Mouse (Mus musculus) CH12.LX (cell line): ENCODE results near the gene Tmem30b. TPM values are rescaled to one million over a fixed set of nuclear protein-coding genes. Genes with fewer than 3 reads are reported as not detected.

Source experiments
- DNase-seq: peaks from one replicate; pipeline ENCODE4 v3.0.0-alpha.2; 2013; ENCODE audit errors: extremely low read depth
- H3K27ac ChIP-seq: 2 replicates; pipeline ENCODE4 v1.5.1; 2012; ENCODE audit warnings: low read depth, mild to moderate bottlenecking, control low read depth, moderate library complexity; ENCODE audit not compliant: insufficient read depth
- H3K27me3 ChIP-seq: replicated peaks from 2 replicates; pipeline ENCODE3; 2012; ENCODE audit warnings: inconsistent platforms
- H3K36me3 ChIP-seq, 2 experiments: replicated peaks in 1 of 2; 2 replicates each; pipeline versions ENCODE3 to v1.6.1; 2012; ENCODE audit warnings: inconsistent platforms in 1 of 2, low read length in 1 of 2, mild to moderate bottlenecking in 1 of 2, mixed read lengths in 1 of 2, moderate library complexity in 1 of 2; ENCODE audit not compliant: control insufficient read depth in 1 of 2, insufficient read depth in 1 of 2
- H3K4me1 ChIP-seq, 2 experiments: 2 replicates each; pipeline ENCODE4 v1.6.1; 2012; ENCODE audit warnings: inconsistent platforms in 1 of 2, moderate library complexity in 1 of 2; ENCODE audit not compliant: insufficient read depth in 2 of 2, control insufficient read depth in 1 of 2
- H3K4me2 ChIP-seq: 2 replicates; pipeline ENCODE4 v1.6.1; 2012; ENCODE audit warnings: low read depth, mild to moderate bottlenecking, control low read depth; ENCODE audit not compliant: poor library complexity, insufficient read depth, severe bottlenecking
- H3K4me3 ChIP-seq, 3 experiments: fragments of 150-350 bp in 1 of 3; sonication (generic) in 1 of 3; replicated peaks in 1 of 3; 2 replicates each; pipeline versions ENCODE3 to v1.5.1; 2011 to 2012; ENCODE audit warnings: low read depth in 2 of 3, low read length in 2 of 3, mild to moderate bottlenecking in 2 of 3, moderate library complexity in 2 of 3, control low read depth in 1 of 3, improper control_type of control experiment in 1 of 3, inconsistent platforms in 1 of 3, mixed read lengths in 1 of 3; ENCODE audit not compliant: poor library complexity in 1 of 3
- H3K79me2 ChIP-seq: replicated peaks from 2 replicates; pipeline ENCODE4 v1.6.1; 2012; ENCODE audit warnings: mild to moderate bottlenecking, moderate library complexity; ENCODE audit not compliant: control insufficient read depth, poor library complexity, insufficient read depth, severe bottlenecking; ENCODE audit errors: extremely low read depth
- H3K9ac ChIP-seq: 2 replicates; pipeline ENCODE4 v1.6.1; 2012; ENCODE audit warnings: low read depth, mild to moderate bottlenecking, control low read depth, moderate library complexity; ENCODE audit not compliant: insufficient read depth
- H3K9me3 ChIP-seq: replicated peaks from 2 replicates; pipeline ENCODE3; 2012; ENCODE audit warnings: low read length, inconsistent platforms, mixed read lengths
- BHLHE40 ChIP-seq: IDR thresholded peaks from 2 replicates; pipeline ENCODE4 v1.6.1; 2011; ENCODE audit warnings: mild to moderate bottlenecking, low read depth, low read length, improper control_type of control experiment
- CHD1 ChIP-seq: IDR thresholded peaks from 2 replicates; pipeline ENCODE4 v1.6.1; 2012; ENCODE audit warnings: low read depth, low read length, improper control_type of control experiment, inconsistent platforms
- CTCF ChIP-seq, 2 experiments: IDR thresholded peaks in 1 of 2; conservative IDR thresholded peaks in 1 of 2; 2 replicates each; pipeline ENCODE4 v1.5.1; 2011 to 2012; ENCODE audit warnings: low read depth in 2 of 2, low read length in 2 of 2, improper control_type of control experiment in 1 of 2, inconsistent platforms in 1 of 2, mild to moderate bottlenecking in 1 of 2, moderate library complexity in 1 of 2
- E2F4 ChIP-seq: IDR thresholded peaks from 2 replicates; pipeline ENCODE4 v1.6.1; 2011; ENCODE audit warnings: low read depth, low read length, improper control_type of control experiment; ENCODE audit not compliant: insufficient replicate concordance
- ELF1 ChIP-seq: IDR thresholded peaks from 2 replicates; pipeline ENCODE4 v1.6.1; 2014; ENCODE audit warnings: low read depth, mild to moderate bottlenecking, inconsistent platforms, low read length, improper control_type of control experiment
- EP300 ChIP-seq: IDR thresholded peaks from 2 replicates; pipeline ENCODE4 v1.6.1; 2011; ENCODE audit warnings: low read length, improper control_type of control experiment
- ETS1 ChIP-seq: conservative IDR thresholded peaks from 2 replicates; pipeline ENCODE4 v1.6.1; 2012; ENCODE audit warnings: low read depth, mild to moderate bottlenecking, inconsistent platforms, low read length, improper control_type of control experiment, moderate library complexity
- GABPA ChIP-seq: IDR thresholded peaks from 2 replicates; pipeline ENCODE4 v1.6.1; 2012; ENCODE audit warnings: low read depth, low read length, improper control_type of control experiment, inconsistent platforms; ENCODE audit not compliant: insufficient replicate concordance
- HCFC1 ChIP-seq: IDR thresholded peaks from 2 replicates; pipeline ENCODE4 v1.6.1; 2012; ENCODE audit warnings: low read depth, mild to moderate bottlenecking, inconsistent platforms, low read length, improper control_type of control experiment
- IRF4 ChIP-seq: IDR thresholded peaks from 2 replicates; pipeline ENCODE4 v1.6.1; 2014; ENCODE audit warnings: low read depth, mild to moderate bottlenecking, inconsistent platforms, low read length, improper control_type of control experiment
- JUND ChIP-seq: conservative IDR thresholded peaks from 2 replicates; pipeline ENCODE4 v1.6.1; 2011; ENCODE audit warnings: low read depth, low read length, improper control_type of control experiment
- KAT2A ChIP-seq: IDR thresholded peaks from 2 replicates; pipeline ENCODE4 v1.6.1; 2012; ENCODE audit warnings: low read length, improper control_type of control experiment, inconsistent platforms; ENCODE audit not compliant: insufficient replicate concordance
- MEF2A ChIP-seq: IDR thresholded peaks from 2 replicates; pipeline ENCODE4 v1.6.1; 2014; ENCODE audit warnings: low read depth, mild to moderate bottlenecking, inconsistent platforms, low read length, improper control_type of control experiment, borderline replicate concordance
- MXI1 ChIP-seq: IDR thresholded peaks from 2 replicates; pipeline ENCODE4 v1.6.1; 2011; ENCODE audit warnings: mild to moderate bottlenecking, low read depth, low read length, improper control_type of control experiment
- NRF1 ChIP-seq: IDR thresholded peaks from 2 replicates; pipeline ENCODE4 v1.6.1; 2014; ENCODE audit warnings: low read depth, mild to moderate bottlenecking, inconsistent platforms, low read length, improper control_type of control experiment, moderate library complexity
- PAX5 ChIP-seq: IDR thresholded peaks from 2 replicates; pipeline ENCODE4 v1.6.1; 2012; ENCODE audit warnings: low read length, inconsistent platforms, mixed read lengths
- POLR2AphosphoS2 ChIP-seq: IDR thresholded peaks from 2 replicates; pipeline ENCODE4 v1.6.1; 2011; ENCODE audit warnings: low read depth, low read length, improper control_type of control experiment
- RAD21 ChIP-seq: IDR thresholded peaks from 2 replicates; pipeline ENCODE4 v1.6.1; 2011; ENCODE audit warnings: low read depth, mild to moderate bottlenecking, low read length, improper control_type of control experiment, moderate library complexity
- SIN3A ChIP-seq: IDR thresholded peaks from 2 replicates; pipeline ENCODE4 v1.6.1; 2012; ENCODE audit warnings: low read length, improper control_type of control experiment, inconsistent platforms
- TCF12 ChIP-seq: IDR thresholded peaks from 2 replicates; pipeline ENCODE4 v1.6.1; 2014; ENCODE audit warnings: low read depth, mild to moderate bottlenecking, inconsistent platforms, low read length, improper control_type of control experiment
- UBTF ChIP-seq: IDR thresholded peaks from 2 replicates; pipeline ENCODE4 v1.6.1; 2012; ENCODE audit warnings: low read depth, mild to moderate bottlenecking, inconsistent platforms, low read length, improper control_type of control experiment, moderate library complexity
- USF1 ChIP-seq: IDR thresholded peaks from 2 replicates; pipeline ENCODE4 v1.6.1; 2014; ENCODE audit warnings: low read depth, mild to moderate bottlenecking, inconsistent platforms, low read length, improper control_type of control experiment
- USF2 ChIP-seq: conservative IDR thresholded peaks from 2 replicates; pipeline ENCODE4 v1.6.1; 2011; ENCODE audit warnings: low read depth, low read length, improper control_type of control experiment
- ZC3H11A ChIP-seq: IDR thresholded peaks from 2 replicates; pipeline ENCODE4 v1.6.1; 2012; ENCODE audit warnings: low read depth, mild to moderate bottlenecking, inconsistent platforms, low read length, improper control_type of control experiment
- ZKSCAN1 ChIP-seq: IDR thresholded peaks from 2 replicates; pipeline ENCODE4 v1.6.1; 2012; ENCODE audit warnings: low read depth, inconsistent platforms, low read length, improper control_type of control experiment, borderline replicate concordance
- ZMIZ1 ChIP-seq: IDR thresholded peaks from 2 replicates; pipeline ENCODE4 v1.6.1; 2012; ENCODE audit warnings: low read depth, mild to moderate bottlenecking, inconsistent platforms, low read length, improper control_type of control experiment
- ZNF384 ChIP-seq: IDR thresholded peaks from 2 replicates; pipeline ENCODE4 v1.6.1; 2012; ENCODE audit warnings: low read depth, low read length, improper control_type of control experiment, inconsistent platforms
- dilution Hi-C: fragments of 300-500 bp; cut with MboI; formaldehyde crosslinking; loops from 2 replicates; pipeline ENCODE4 v1.14.3; 2020; ENCODE audit warnings: low sequenced_read_pairs; ENCODE audit not compliant: extremely low pct_unique_long_range_greater_than_20kb, extremely low pct_ligation_motif_present
- in situ Hi-C: fragments of 300-500 bp; cut with MboI; formaldehyde crosslinking; loops from 3 replicates; pipeline ENCODE4 v1.14.3; 2019; ENCODE audit warnings: low sequenced_read_pairs, low pct_ligation_motif_present, low pct_unique_long_range_greater_than_20kb, mixed read lengths
- polyA plus RNA-seq: library from polyadenylated mRNA; unstranded; fragments of >175 nt; gene quantifications from 2 replicates; pipeline ENCODE4 v1.2.1, GENCODE M21; 2012; ENCODE audit warnings: low read depth; ENCODE audit not compliant: insufficient read length
- total RNA-seq, 2 experiments: library from RNA; depleted of rRNA; stranded (reverse); fragments of 300-350 nt in 1 of 2; fragments of >200 nt in 1 of 2; gene quantifications; 2 replicates each; pipeline ENCODE4 v1.2.3; 2012 to 2014

The Tmem30b gene
- total and polyA plus RNA-seq, 3 experiments: not detected

- no peaks in the 10 kb centered on the region for H3K9me3 ChIP-seq
- no peak overlapping the region for H3K4me3 ChIP-seq
- in situ Hi-C loops: no loop called here
- H3K36me3 ChIP-seq: no peaks in the 10 kb centered on the region
- no peak overlapping the region for H3K27ac ChIP-seq
- TF ChIP-seq NRF1 (no peak), TCF12 (no peak), GABPA (no peak), KAT2A (no peak), ZKSCAN1 (no peak), CHD1 (no peak), MXI1 (no peak), BHLHE40 (no peak), RAD21 (no peak), MEF2A (no peak), ZC3H11A (no peak), PAX5 (no peak), ELF1 (no peak), IRF4 (no peak), POLR2AphosphoS2 (no peak), USF1 (no peak)
- peaks cover 10 to 19% of the 10 kb centered on the region in 2 experiments; a peak in 3 of 4 replicates for H3K4me1 ChIP-seq
- no peak for DNase-seq
- H3K79me2 ChIP-seq: no peaks in the 10 kb centered on the region
- H3K27me3 ChIP-seq: peaks cover 4% of the 10 kb centered on the region
- H3K9ac ChIP-seq: no peak overlapping the region
- dilution Hi-C loops: no loop called here
- H3K4me2 ChIP-seq: no peak overlapping the region
Measured at GRCm38 (mm10) chr12:73591625-73592024, 45.4 kb upstream of the Tmem30b start.

DNA sequence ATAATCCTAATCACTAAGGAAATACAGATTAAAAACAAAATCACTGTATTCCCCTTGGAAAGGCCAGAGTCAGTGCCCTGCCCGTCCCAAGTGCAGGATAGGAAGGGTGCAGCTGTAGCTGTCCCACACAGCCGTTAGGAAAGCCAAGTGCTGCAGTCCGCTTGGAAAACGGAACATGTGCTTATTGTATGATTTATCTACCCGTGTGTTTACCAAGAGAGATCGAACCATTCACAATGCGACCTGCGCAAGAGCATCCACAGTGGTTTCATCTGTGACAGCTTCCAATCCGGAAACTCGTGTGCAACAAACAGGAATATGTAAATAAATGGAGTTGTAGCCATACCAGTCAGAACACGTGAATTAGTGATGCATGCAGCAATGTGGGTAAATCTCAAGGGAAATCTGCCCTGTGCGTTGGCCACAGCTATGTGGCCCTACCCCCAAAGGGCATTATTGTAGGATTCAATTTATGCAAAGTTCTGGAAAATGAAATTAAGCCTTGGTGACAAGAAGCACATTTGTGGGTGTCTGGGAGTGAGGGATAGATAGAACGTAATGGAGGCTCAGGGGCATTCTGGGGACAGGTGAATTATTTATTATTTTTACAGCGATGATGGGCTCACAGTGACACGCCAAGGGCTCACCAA lies 44.6 kb upstream of the Tmem30b start:
- Histone ChIP-seq H3K4me3 (no peak overlapping the region), H3K4me2 (no peak overlapping the region), H3K9ac (no peak overlapping the region), H3K79me2 (no peaks in the 10 kb centered on the region), H3K4me1 (peaks cover 10 to 25% of the 10 kb centered on the region in 2 experiments; a peak in 3 of 4 replicates), H3K9me3 (no peaks in the 10 kb centered on the region), H3K36me3 (no peaks in the 10 kb centered on the region), H3K27me3 (peaks cover 6% of the 10 kb centered on the region), H3K27ac (no peak overlapping the region)
- DNase-seq: no peak
- dilution Hi-C loops: no loop called here
- in situ Hi-C loops: no loop called here
- TF ChIP-seq ZMIZ1 (no peak), MEF2A (no peak), E2F4 (no peak), GABPA (no peak), JUND (no peak), UBTF (no peak), CTCF (conservative IDR thresholded peaks at IDR 0.05 in 1 of 2, IDR thresholded peaks at IDR 0.05 in 1 of 2; ENCODE audit: low read depth in 2 of 2, low read length in 2 of 2) (no peak), ETS1 (no peak), HCFC1 (no peak), USF2 (no peak), POLR2AphosphoS2 (no peak), EP300 (no peak), ZNF384 (no peak), SIN3A (no peak), ELF1 (no peak), USF1 (no peak), MXI1 (no peak), TCF12 (no peak), NRF1 (no peak)
